Mouse (Mus musculus): ENCODE data around the gene Smarcd1.

- TF ChIP-seq POLR2A (IDR thresholded peaks at IDR 0.05; ENCODE audit: low read depth, low read length) = no peak
- no peak for TF ChIP-seq CTCF (IDR thresholded peaks at IDR 0.05; ENCODE audit: extremely low read depth, insufficient read depth, insufficient read length, insufficient replicate concordance)
These were observed 11.0 kb upstream of the Smarcd1 start for GRCm38 (mm10) chr15:99690924-99691323.

Data from spleen, adult 2 months (tissue).